Mouse (Mus musculus): Measurements from ENCODE around the gene Adrb1.

DNA sequence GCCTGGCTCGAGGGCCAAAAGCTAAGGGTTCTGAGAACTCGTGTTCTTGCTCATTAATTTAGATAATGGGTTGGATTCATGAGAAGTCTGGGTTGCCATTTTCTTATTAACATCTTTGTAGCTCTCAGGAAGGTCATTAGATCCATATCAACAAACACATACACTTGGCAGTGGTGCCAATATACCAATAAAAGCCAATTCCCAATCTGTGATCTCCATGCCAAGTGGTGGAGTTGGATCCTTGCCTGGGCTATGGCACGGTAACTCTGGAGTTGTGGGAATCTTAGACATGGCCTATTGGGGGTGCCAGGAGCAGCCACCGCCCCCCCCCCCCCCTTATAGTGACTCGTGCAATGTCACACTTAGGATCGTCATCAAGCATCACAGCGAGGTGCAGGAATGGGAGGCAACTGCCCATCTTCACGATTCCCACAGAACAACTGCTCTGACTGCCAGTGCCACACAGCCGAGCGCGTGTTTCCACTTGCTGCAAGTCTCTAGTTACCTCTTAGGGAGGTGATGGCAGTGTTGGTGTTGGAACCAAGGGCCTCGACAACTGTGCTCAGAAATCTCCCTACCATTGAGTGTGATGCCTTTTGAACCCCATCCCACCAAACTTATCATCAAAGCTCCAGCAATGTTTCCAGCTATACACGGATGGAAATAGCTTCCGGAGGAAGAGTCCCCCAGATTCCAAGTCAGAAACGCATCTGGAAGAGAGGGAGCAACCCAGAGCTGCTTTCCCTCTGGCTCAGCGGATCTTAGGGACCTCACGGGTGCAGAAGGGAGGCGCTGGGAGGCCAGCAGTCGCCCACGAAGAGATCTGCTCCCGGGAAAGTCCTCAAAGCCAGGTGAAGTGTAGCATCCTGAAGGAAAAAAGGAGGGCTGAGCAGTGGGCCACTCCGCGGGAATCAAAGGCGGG lies 53.2 kb downstream of the Adrb1 start:
- TF ChIP-seq CTCF (IDR thresholded peaks at IDR 0.05; ENCODE audit: borderline replicate concordance, extremely low read depth, insufficient read depth, insufficient read length) (no peak), POLR2A (IDR thresholded peaks at IDR 0.05; ENCODE audit: borderline replicate concordance, extremely low read depth, insufficient read depth, insufficient read length, poor library complexity, severe bottlenecking) (no peak)

All from brain, embryonic 14.5 days (tissue).